Mouse (Mus musculus): ENCODE measurements around the gene Ccdc62.

DNA sequence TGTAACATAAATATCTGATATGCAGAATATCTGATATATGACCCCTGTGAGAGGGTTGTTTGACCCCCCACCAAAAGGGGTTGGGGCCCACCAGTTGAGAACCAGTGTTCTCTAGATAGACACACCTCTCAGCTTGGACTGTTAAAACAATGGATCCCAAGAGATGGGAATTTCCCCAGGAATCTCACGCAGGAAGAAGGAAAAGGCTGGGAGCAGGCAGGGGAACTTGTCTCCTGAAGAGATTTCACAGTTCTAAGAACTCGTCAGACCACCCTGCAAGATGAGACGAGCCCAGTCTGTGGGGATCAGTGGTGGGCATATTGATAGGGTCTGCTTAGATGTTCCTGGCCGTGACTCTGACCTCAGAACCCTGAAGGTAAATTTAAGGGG, 49.5 kb downstream of the Ccdc62 start:
- TF ChIP-seq CTCF (IDR thresholded peaks at IDR 0.05; ENCODE audit: control insufficient read depth, insufficient read depth, low read length) (no peak), POLR2A (IDR thresholded peaks at IDR 0.05; ENCODE audit: borderline replicate concordance, control insufficient read depth, low read depth, low read length) (no peak)
